Mouse (Mus musculus): ENCODE results near the gene Slc25a41. TPM values are rescaled to one million over a fixed set of nuclear protein-coding genes. Genes with fewer than 3 reads are reported as not detected.
A peak's percentile ranks its signal among the peaks of the same experiment; 100 is the strongest.

The Slc25a41 gene
- polyA plus RNA-seq, 1 experiment from 2014 or later, result not detected

DNA sequence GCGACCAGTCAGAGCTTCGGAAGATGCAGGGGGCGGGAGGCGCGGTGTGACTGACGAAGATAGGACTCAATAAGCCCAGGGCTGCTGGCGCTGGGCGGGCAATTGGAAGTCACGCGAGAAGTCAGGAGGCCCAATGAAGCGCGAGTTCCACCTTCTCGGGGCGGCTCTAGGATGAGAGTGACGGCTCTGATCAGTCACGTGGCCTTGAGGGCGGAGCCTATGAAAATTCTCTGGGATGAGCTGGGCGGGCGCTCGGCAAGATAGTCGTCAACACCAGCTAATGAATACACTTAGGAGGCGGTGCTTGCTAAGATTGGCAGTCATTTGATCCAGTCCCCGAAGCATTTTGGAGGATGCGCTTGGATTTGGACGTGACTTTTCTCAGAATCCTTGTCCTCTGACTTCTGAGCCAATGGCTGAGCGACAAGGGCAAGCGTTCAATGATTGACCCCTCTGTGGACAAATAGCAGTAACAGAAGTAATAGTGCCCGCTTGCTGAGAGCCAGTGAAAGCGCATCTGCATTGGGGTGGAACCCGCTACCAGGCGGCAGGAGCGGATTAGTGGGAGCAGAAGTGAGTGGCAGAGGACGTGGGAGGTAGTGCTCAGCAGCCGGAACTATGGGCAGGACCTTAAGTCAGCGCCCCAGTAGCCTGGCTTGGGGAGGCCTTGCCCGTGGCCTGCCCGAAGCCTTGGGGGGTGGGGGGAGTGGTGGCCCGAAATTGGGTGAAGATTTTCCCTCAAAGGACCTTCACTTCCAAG, 9.6 kb downstream of the Slc25a41 start:
- Histone ChIP-seq H3K36me3 (replicated peaks) (peaks cover 27% of the 10 kb centered on the region), H3K4me1 (peaks cover 22% of the 10 kb centered on the region), H3K4me3 (peak overlapping the region; percentile 87), H3K27ac (peak overlapping the region; percentile 99), H3K27me3 (ENCODE audit: poor library complexity, severe bottlenecking) (peaks cover 3% of the 10 kb centered on the region; the same call in 1 of the 2 replicates), H3K9me3 (no peaks in the 10 kb centered on the region)
- under 1% methylated on average over 38 of the region's 38 CpGs for WGBS
- DNase-seq (ENCODE audit: extremely low spot score, low spot score), result peak; percentile 100

DNA sequence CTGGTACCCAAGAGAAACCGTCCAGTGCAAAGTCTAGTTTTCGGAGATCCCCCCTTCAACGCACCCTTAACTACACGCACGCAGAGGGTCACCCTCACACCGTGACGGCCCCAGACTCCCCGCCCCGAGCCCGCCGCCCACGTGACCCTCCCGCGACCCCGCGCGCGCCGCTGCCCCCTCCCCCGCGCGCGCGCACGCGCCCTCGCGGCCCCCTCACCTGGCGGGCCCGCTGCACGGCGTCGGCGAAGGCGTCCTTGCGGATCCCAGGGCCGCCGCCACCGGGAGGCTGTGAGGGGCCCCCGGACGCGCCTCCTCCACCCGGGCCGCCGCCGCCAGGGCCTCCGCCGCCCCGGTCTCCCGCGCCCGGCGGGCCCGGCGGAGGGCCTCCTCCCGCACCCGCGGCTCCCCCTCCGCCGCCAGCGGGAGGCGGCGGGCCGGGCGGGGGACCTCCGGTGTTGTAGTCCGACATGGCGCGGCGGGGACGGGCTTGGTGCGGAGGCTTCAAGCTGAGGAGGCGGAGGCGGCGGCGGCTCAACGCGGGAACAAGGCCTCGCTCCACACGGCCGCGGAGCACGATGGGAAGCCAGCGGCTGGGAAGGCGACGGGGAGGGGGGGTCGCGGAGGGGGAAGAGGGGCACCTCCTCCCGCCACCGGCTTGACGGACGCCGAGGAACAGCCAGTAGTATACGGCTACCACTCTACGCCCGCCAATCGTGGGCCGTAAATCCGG, 10.4 kb downstream of the Slc25a41 start, which contains the start of gene Khsrp:
Gene Khsrp, minus strand, starts transcription at position 592 of the 730 bp plus-strand sequence.
- Histone ChIP-seq H3K27ac (peak within 1 kb of the TSS; percentile 99), H3K4me1 (peaks cover 22% of the 10 kb centered on the region), H3K9me3 (no peaks in the 10 kb centered on the region), H3K4me3 (peak within 1 kb of the TSS; percentile 87), H3K27me3 (ENCODE audit: poor library complexity, severe bottlenecking) (no peaks in the 10 kb centered on the region), H3K36me3 (replicated peaks) (peaks cover 34% of the 10 kb centered on the region)
- WGBS, result under 1% methylated on average over 89 of the region's 99 CpGs
- DNase-seq (ENCODE audit: extremely low spot score, low spot score), result peak; percentile 50

GRCm38 (mm10) chr17:57029691-57030090, 11.8 kb downstream of the Slc25a41 start:
- WGBS, result 66% methylated on average over 8 of the region's 8 CpGs
- Histone ChIP-seq H3K4me3 (peak overlapping the region; percentile 87), H3K27me3 (ENCODE audit: poor library complexity, severe bottlenecking) (no peaks in the 10 kb centered on the region), H3K27ac (peak overlapping the region; percentile 99; the same call in 1 of the 2 replicates), H3K4me1 (peaks cover 22% of the 10 kb centered on the region), H3K36me3 (replicated peaks) (peaks cover 48% of the 10 kb centered on the region), H3K9me3 (no peaks in the 10 kb centered on the region)
- no peak for DNase-seq (ENCODE audit: extremely low spot score, low spot score)

DNA sequence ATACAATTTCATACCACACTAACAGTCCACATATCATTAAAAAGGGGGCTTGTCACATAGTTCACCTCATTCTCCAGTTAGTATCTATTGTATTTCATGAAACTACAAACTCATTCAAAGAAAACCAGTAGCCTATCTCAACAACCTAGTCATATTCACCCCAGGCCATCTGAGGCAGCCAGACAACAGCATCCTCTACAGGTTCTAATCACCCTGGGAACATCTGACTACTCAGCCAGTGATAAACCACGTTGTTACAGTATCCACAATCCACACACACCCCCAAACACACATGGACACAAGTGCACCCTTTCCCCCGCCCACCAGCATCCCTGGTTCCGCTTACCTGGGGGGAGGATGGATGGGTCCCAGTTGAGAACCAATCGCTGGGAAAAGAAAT, 14.0 kb downstream of the Slc25a41 start:
- peaks cover 21% of the 10 kb centered on the region for H3K4me1 ChIP-seq
- 92% methylated on average over 4 of the region's 4 CpGs for WGBS
- no peaks in the 10 kb centered on the region for H3K27me3 ChIP-seq (ENCODE audit: poor library complexity, severe bottlenecking)
- no peaks in the 10 kb centered on the region for H3K9me3 ChIP-seq
- no peak for DNase-seq (ENCODE audit: extremely low spot score, low spot score)
- peaks cover 70% of the 10 kb centered on the region for H3K36me3 ChIP-seq (replicated peaks)
- no peak overlapping the region for H3K27ac ChIP-seq
- H3K4me3 ChIP-seq, result no peak overlapping the region

- no peak for DNase-seq (ENCODE audit: extremely low spot score, low spot score)
- H3K36me3 ChIP-seq (replicated peaks), result peaks cover 70% of the 10 kb centered on the region
- no peaks in the 10 kb centered on the region for H3K27me3 ChIP-seq (ENCODE audit: poor library complexity, severe bottlenecking)
- H3K4me1 ChIP-seq, result no peaks in the 10 kb centered on the region
- no peak overlapping the region for H3K27ac ChIP-seq
- no peak overlapping the region for H3K4me3 ChIP-seq
- no peaks in the 10 kb centered on the region for H3K9me3 ChIP-seq
- WGBS, result 93% methylated on average over 5 of the region's 5 CpGs
Observed at GRCm38 (mm10) chr17:57020960-57021359, 20.5 kb downstream of the Slc25a41 start.

DNA sequence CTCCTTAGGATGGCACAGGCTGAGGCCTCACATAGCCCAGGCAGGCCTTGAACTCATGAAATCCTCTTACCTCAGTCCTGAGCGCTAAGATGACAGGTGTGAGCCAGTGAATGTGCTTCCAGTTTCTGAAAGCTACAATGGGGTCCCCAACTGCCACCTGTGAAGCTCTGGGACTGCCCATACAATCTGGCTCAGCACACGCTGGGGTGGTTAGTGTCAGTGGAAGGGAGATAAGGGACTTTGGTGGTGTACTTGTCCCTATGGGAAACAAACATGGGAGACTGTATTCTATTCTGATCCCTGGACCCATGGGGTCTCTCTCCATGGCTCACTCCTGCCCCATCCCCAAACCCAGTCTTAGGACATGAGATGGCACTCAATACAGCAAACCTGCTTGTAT, 21.8 kb downstream of the Slc25a41 start:
- Histone ChIP-seq H3K36me3 (replicated peaks) (peaks cover 58% of the 10 kb centered on the region), H3K27ac (no peak overlapping the region)

GRCm38 (mm10) chr17:57012245-57012795, 29.1 kb downstream of the Slc25a41 start:
- Histone ChIP-seq H3K27me3 (ENCODE audit: poor library complexity, severe bottlenecking) (no peaks in the 10 kb centered on the region), H3K4me1 (peaks cover 25% of the 10 kb centered on the region), H3K9me3 (no peaks in the 10 kb centered on the region), H3K4me3 (peak overlapping the region; percentile 88), H3K36me3 (replicated peaks) (peaks cover 22% of the 10 kb centered on the region), H3K27ac (peak overlapping the region; percentile 96)
- DNase-seq (ENCODE audit: extremely low spot score, low spot score), result no peak
- WGBS, result 75% methylated on average over 13 of the region's 13 CpGs

More for the DNA sequence above, 21.8 kb downstream of the Slc25a41 start:
- H3K4me3 ChIP-seq, result no peak overlapping the region
- DNase-seq (ENCODE audit: extremely low spot score, low spot score), result no peak
- H3K27me3 ChIP-seq (ENCODE audit: poor library complexity, severe bottlenecking), result no peaks in the 10 kb centered on the region
- 85% methylated on average over 2 of the region's 2 CpGs for WGBS
- no peaks in the 10 kb centered on the region for H3K9me3 ChIP-seq
- H3K4me1 ChIP-seq, result no peaks in the 10 kb centered on the region

- under 1% methylated on average over 51 of the region's 51 CpGs for WGBS
- peak within 1 kb of the TSS; percentile 96 for H3K27ac ChIP-seq
- DNase-seq (ENCODE audit: extremely low spot score, low spot score), result peak; percentile 99
- peaks cover 30% of the 10 kb centered on the region for H3K36me3 ChIP-seq (replicated peaks)
- H3K4me1 ChIP-seq, result peaks cover 25% of the 10 kb centered on the region
- H3K27me3 ChIP-seq (ENCODE audit: poor library complexity, severe bottlenecking), result no peaks in the 10 kb centered on the region
- H3K4me3 ChIP-seq, result peak within 1 kb of the TSS; percentile 88
- no peaks in the 10 kb centered on the region for H3K9me3 ChIP-seq
Observed at GRCm38 (mm10) chr17:57011236-57012141, 30.0 kb downstream of the Slc25a41 start, which contains the start of the genes Gtf2f1 and Gm17949. TSS of gene Gtf2f1 (minus strand) at chr17:57011288. TSS of gene Gm17949 (plus strand) at chr17:57011469.

DNA sequence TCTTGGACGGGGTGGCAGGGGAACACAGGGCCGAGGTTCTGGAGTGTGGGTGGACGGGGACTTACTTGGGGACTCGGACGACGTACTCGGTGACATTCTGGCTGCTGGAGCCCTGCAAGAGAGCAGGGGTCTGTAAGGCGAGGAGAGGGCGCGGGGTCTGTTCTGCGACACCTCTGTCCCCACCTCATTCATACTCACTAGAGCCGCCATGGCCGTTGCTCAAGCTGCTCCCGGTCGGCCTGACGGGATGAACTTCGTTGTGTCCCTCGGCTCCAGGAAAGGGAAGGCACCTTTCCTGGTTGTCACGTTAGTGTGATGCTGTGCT, 30.6 kb downstream of the Slc25a41 start:
- H3K27ac ChIP-seq, result peak overlapping the region; percentile 96
- H3K36me3 ChIP-seq (replicated peaks), result peaks cover 36% of the 10 kb centered on the region
- WGBS, result 1% methylated on average over 19 of the region's 19 CpGs
- peak overlapping the region; percentile 88 for H3K4me3 ChIP-seq
- no peaks in the 10 kb centered on the region for H3K27me3 ChIP-seq (ENCODE audit: poor library complexity, severe bottlenecking)
- no peaks in the 10 kb centered on the region for H3K9me3 ChIP-seq
- DNase-seq (ENCODE audit: extremely low spot score, low spot score), result no peak
- H3K4me1 ChIP-seq, result peaks cover 25% of the 10 kb centered on the region

DNA sequence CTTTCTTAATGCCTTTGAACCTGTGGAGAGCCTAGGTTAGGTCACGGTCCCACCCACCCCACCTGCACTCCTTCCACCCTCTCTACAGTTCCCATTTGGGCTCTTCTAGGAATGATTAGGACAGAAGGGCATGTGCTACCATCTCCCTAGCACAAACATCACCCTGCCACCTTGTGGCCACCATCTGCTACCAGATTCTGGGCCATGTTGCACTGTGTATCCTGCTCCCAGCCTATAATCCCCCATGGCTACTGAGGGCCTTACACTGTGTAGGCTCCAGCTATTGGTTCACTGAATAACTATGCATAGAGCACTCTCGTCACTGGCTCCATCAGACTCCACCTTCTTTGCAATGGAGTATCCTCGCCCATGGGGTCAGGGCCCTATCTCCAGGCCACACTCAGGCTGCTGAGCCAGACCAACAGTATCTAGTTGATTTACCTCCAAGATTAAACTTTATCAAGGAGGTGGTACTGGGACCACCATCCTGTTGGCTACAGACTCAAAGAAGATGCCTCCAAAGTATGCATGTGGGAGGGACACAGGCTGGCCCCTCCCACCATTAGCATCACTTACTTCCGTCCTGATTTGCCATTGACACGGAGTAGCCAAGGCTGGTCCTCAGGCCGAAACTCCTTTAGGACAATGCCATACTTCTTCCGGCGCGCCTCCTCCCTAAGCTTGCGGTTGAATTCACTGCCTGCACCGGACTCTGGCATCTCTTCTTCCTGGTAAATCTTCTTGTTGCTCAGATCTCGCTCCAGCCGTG, 34.1 kb downstream of the Slc25a41 start:
- peaks cover 21% of the 10 kb centered on the region for H3K4me1 ChIP-seq
- no peaks in the 10 kb centered on the region for H3K9me3 ChIP-seq
- peaks cover 72% of the 10 kb centered on the region for H3K36me3 ChIP-seq (replicated peaks)
- H3K27me3 ChIP-seq (ENCODE audit: poor library complexity, severe bottlenecking), result no peaks in the 10 kb centered on the region
- WGBS, result 91% methylated on average over 13 of the region's 13 CpGs
- H3K27ac ChIP-seq, result no peak overlapping the region
- no peak overlapping the region for H3K4me3 ChIP-seq
- no peak for DNase-seq (ENCODE audit: extremely low spot score, low spot score)

DNA sequence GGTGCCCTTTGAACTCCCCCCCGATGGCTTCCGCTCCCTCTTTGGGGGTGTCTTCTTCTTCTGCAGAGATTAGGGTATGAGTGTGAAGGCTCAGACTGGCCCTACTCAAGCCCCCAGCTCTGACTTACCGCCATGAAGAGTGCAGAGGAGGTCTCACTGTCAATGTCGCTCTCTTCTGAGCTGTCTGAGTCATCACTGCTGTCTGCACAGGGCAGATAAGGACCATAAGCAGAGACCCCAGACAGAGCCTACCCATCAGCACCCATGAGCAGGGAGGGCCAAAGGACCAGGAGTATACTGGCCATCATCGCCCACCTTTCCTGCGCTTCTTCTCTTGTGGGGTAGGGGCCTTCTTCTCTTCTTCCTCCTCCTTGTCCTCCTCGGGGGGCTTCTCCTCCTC, 37.5 kb downstream of the Slc25a41 start:
- 93% methylated on average over 7 of the region's 7 CpGs for WGBS
- Histone ChIP-seq H3K27me3 (ENCODE audit: poor library complexity, severe bottlenecking) (no peaks in the 10 kb centered on the region), H3K27ac (no peak overlapping the region), H3K9me3 (no peaks in the 10 kb centered on the region), H3K4me1 (no peaks in the 10 kb centered on the region), H3K36me3 (replicated peaks) (peaks cover 97% of the 10 kb centered on the region), H3K4me3 (no peak overlapping the region)
- no peak for DNase-seq (ENCODE audit: extremely low spot score, low spot score)
